Mouse (Mus musculus) hindbrain, embryonic 13.5 days (tissue): Measurements from ENCODE around the gene Gjc3. TPM values are rescaled to one million over a fixed set of nuclear protein-coding genes. Genes with fewer than 3 reads are reported as not detected.
"Not testable (repeated sequence)": the region's sequence is repeated elsewhere in the genome, so short reads cannot be mapped to it uniquely, and the experiment has no call there.

Experiments
- ATAC-seq: fragments of 200-750 bp; cut with Nextera tagmentation; 2 replicates; pipeline ENCODE4 v1.8.0; 2017; ENCODE audit warnings: moderate TSS enrichment; ENCODE audit not compliant: low FRiP score
- H3K27ac ChIP-seq: fragments of 300-500 bp; sonication (generic); 2 replicates; pipeline ENCODE4 v1.5.1; 2015; ENCODE audit warnings: inconsistent platforms, mild to moderate bottlenecking, moderate library complexity
- H3K27me3 ChIP-seq: fragments of 300-500 bp; sonication (generic); 2 replicates; pipeline ENCODE4 v1.6.1; 2015; ENCODE audit warnings: mild to moderate bottlenecking, inconsistent platforms
- H3K36me3 ChIP-seq: fragments of 300-500 bp; sonication (generic); 2 replicates; pipeline ENCODE4 v1.6.1; 2015; ENCODE audit warnings: mild to moderate bottlenecking, inconsistent platforms
- H3K4me1 ChIP-seq: fragments of 300-500 bp; sonication (generic); replicated peaks from 2 replicates; pipeline ENCODE4 v1.6.1; 2015; ENCODE audit warnings: inconsistent platforms
- H3K4me2 ChIP-seq: fragments of 300-500 bp; sonication (generic); 2 replicates; pipeline ENCODE4 v1.6.1; 2015; ENCODE audit warnings: inconsistent platforms, mild to moderate bottlenecking, moderate library complexity
- H3K4me3 ChIP-seq: fragments of 300-500 bp; sonication (generic); 2 replicates; pipeline ENCODE4 v1.5.1; 2015; ENCODE audit warnings: mild to moderate bottlenecking, inconsistent platforms
- H3K9ac ChIP-seq: fragments of 300-500 bp; sonication (generic); 2 replicates; pipeline ENCODE4 v1.6.1; 2015; ENCODE audit warnings: mild to moderate bottlenecking, inconsistent platforms
- H3K9me3 ChIP-seq: fragments of 300-500 bp; sonication (generic); 2 replicates; pipeline ENCODE4 v1.6.1; 2016; ENCODE audit warnings: inconsistent platforms
- WGBS: fragments of 180-500 bp; shearing (Covaris S2); methylation state at CpG from one replicate; pipeline ENCODE4 v1.1.7; 2015; 5-methylcytosine and 5-hydroxymethylcytosine counted together
- polyA plus RNA-seq: library from polyadenylated mRNA; unstranded; fragments of >200 nt; fragmentation: Nextera tagmentation; extraction: Ambion mirVana; gene quantifications from 2 replicates; pipeline ENCODE4 v1.2.1, GENCODE M21; 2015

The Gjc3 gene
- polyA plus RNA-seq, 1 experiment from 2014 or later, result 0.77 TPM

DNA sequence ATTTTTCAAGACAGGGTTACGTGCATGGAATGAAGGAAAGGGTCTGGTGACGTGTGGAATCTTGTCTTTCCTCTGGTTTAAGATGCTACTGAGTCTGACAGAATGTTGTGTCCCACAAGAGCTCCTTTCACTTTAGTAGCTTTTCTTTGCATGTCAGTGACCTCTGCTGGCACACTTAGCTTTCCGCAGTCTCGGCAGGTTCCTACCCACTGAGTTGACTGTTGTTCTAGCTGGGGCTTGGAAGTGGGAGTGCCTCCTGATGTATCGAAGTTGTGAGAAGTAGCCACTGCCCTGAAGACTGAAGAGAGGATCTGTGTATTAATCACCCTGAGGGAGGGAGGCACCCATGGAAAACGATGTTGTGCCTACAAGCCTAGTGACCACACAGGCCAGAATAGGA is 11.7 kb downstream of the Gjc3 start:
- Histone ChIP-seq H3K4me1 (no peaks in the 10 kb centered on the region), H3K9me3 (no peaks in the 10 kb centered on the region), H3K4me3 (no peak overlapping the region), H3K4me2 (no peak overlapping the region), H3K27me3 (no peaks in the 10 kb centered on the region), H3K36me3 (no peaks in the 10 kb centered on the region), H3K27ac (no peak overlapping the region), H3K9ac (no peak overlapping the region)
- no peak for ATAC-seq
- 39% methylated on average over 6 of the region's 6 CpGs for WGBS

- ATAC-seq, result no peak
- no peak overlapping the region for H3K27ac ChIP-seq
- no peaks in the 10 kb centered on the region for H3K9me3 ChIP-seq
- no peak overlapping the region for H3K4me3 ChIP-seq
- H3K27me3 ChIP-seq, result no peaks in the 10 kb centered on the region
- H3K36me3 ChIP-seq, result no peaks in the 10 kb centered on the region
- H3K4me2 ChIP-seq, result no peak overlapping the region
- no peak overlapping the region for H3K9ac ChIP-seq
- no peaks in the 10 kb centered on the region for H3K4me1 ChIP-seq
Observed at GRCm38 (mm10) chr5:137947303-137947702, 15.6 kb downstream of the Gjc3 start.

DNA sequence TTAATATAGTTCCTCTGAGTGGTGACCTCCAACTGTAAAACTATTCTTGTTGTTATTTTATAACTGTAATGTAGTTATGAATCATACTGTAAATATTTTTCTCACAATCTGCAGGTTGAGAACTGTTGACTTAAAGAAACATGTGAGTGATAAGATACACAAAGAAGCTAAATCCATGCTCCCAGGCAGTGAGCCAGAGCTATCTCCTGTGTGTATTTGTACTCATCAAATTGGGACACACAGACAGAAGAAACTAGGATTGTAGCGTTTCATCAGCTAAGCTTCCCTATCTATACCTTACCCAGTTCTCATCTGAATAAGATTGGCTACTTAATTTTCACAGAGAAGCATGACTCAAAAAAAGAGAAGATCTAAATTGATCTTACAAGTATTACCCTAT is 19.8 kb downstream of the Gjc3 start:
- Histone ChIP-seq H3K27me3 (no peaks in the 10 kb centered on the region), H3K4me3 (no peak overlapping the region), H3K27ac (no peak overlapping the region), H3K4me2 (no peak overlapping the region), H3K9ac (no peak overlapping the region), H3K36me3 (no peaks in the 10 kb centered on the region), H3K9me3 (no peaks in the 10 kb centered on the region), H3K4me1 (no peaks in the 10 kb centered on the region)
- 95% methylated on average over 1 of the region's 1 CpGs for WGBS
- ATAC-seq, result no peak

GRCm38 (mm10) chr5:137940948-137941347 is 21.9 kb downstream of the Gjc3 start:
- H3K9me3 ChIP-seq, result no peaks in the 10 kb centered on the region
- ATAC-seq, result no peak
- no peaks in the 10 kb centered on the region for H3K4me1 ChIP-seq
- H3K36me3 ChIP-seq, result no peaks in the 10 kb centered on the region
- no peak overlapping the region for H3K27ac ChIP-seq
- no peak overlapping the region for H3K9ac ChIP-seq
- H3K27me3 ChIP-seq, result no peaks in the 10 kb centered on the region
- no peak overlapping the region for H3K4me3 ChIP-seq
- no peak overlapping the region for H3K4me2 ChIP-seq
- WGBS, result 80% methylated on average over 4 of the region's 4 CpGs

- whole genome bisulfite sequencing, result 71% methylated on average over 4 of the region's 4 CpGs
- Histone ChIP-seq H3K9ac (no peak overlapping the region), H3K27ac (no peak overlapping the region), H3K27me3 (no peaks in the 10 kb centered on the region), H3K9me3 (no peaks in the 10 kb centered on the region), H3K4me2 (no peak overlapping the region), H3K36me3 (no peaks in the 10 kb centered on the region), H3K4me1 (no peaks in the 10 kb centered on the region), H3K4me3 (no peak overlapping the region)
- no peak for ATAC-seq
Observed at GRCm38 (mm10) chr5:137937238-137937637, 25.7 kb downstream of the Gjc3 start.

GRCm38 (mm10) chr5:137936486-137936885 is 26.4 kb downstream of the Gjc3 start:
- no peak for ATAC-seq
- no peaks in the 10 kb centered on the region for H3K4me1 ChIP-seq
- no peaks in the 10 kb centered on the region for H3K27me3 ChIP-seq
- H3K27ac ChIP-seq, result no peak overlapping the region
- no peak overlapping the region for H3K9ac ChIP-seq
- no peaks in the 10 kb centered on the region for H3K9me3 ChIP-seq
- WGBS, result 94% methylated on average over 2 of the region's 2 CpGs
- no peaks in the 10 kb centered on the region for H3K36me3 ChIP-seq
- no peak overlapping the region for H3K4me2 ChIP-seq
- H3K4me3 ChIP-seq, result no peak overlapping the region

- not testable (repeated sequence) for H3K36me3 ChIP-seq, ATAC-seq, H3K4me1 ChIP-seq, H3K4me2 ChIP-seq, H3K9me3 ChIP-seq, H3K27ac ChIP-seq, H3K4me3 ChIP-seq, H3K9ac ChIP-seq, H3K27me3 ChIP-seq
- WGBS, result 72% methylated on average over 2 of the region's 2 CpGs
Observed at GRCm38 (mm10) chr5:137933934-137934333, 29.0 kb downstream of the Gjc3 start.

- Histone ChIP-seq H3K9ac (no peak overlapping the region), H3K36me3 (no peaks in the 10 kb centered on the region), H3K4me1 (no peaks in the 10 kb centered on the region), H3K27ac (no peak overlapping the region), H3K4me3 (no peak overlapping the region), H3K4me2 (no peak overlapping the region), H3K9me3 (no peaks in the 10 kb centered on the region), H3K27me3 (no peaks in the 10 kb centered on the region)
- WGBS, result 81% methylated on average over 11 of the region's 11 CpGs
- ATAC-seq, result no peak
Observed at GRCm38 (mm10) chr5:137928439-137928838, 34.5 kb downstream of the Gjc3 start.

DNA sequence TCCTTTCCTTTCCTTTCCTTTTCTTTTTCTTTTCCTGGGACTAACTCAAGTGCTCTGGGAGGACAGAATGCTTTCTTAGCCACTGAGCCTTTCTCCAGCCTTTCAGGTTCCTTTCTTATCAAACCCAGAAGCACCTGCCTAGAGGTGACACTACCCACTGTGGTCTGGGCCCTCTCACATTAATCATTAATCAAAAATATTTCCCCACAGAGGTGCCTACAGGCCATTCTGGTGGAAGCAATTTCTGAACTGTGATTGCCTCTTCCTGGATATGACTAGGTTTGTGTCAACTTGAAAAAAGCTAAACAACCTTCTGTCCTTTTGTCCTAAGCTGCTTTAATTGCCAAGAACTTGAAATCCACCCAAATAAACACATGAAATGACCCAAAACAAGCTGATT is 40.7 kb downstream of the Gjc3 start:
- H3K36me3 ChIP-seq, result no peaks in the 10 kb centered on the region
- H3K4me1 ChIP-seq, result no peaks in the 10 kb centered on the region
- H3K4me2 ChIP-seq, result no peak overlapping the region
- H3K9ac ChIP-seq, result no peak overlapping the region
- H3K4me3 ChIP-seq, result no peak overlapping the region
- H3K9me3 ChIP-seq, result no peaks in the 10 kb centered on the region
- no peak overlapping the region for H3K27ac ChIP-seq
- ATAC-seq, result no peak
- H3K27me3 ChIP-seq, result no peaks in the 10 kb centered on the region

DNA sequence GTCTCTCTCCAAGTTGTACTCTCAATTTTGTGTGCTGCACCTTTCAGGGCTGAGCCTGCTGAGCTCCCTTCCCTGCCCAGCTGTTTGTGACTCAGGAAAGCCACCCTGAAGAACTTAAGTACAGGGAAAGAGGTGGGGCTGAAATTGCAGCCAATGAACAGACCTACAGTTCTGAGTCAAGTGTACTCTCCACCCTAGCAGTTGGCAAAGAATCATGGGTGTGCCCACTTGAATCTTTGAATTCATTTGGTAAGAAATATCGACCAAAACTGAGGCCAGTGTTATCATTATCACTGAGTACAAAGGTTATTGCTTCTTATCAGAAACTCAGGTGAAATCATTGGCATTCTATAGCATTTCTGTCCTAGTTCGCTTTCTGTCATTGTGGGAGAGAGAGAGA is 41.4 kb downstream of the Gjc3 start, which contains the start of gene Cyp3a13:
Gene Cyp3a13 (minus strand): TSS at position 88 of the 400 bp plus-strand sequence.
- WGBS, result 63% methylated on average over 2 of the region's 2 CpGs
- Histone ChIP-seq H3K36me3 (no peaks in the 10 kb centered on the region), H3K4me1 (no peaks in the 10 kb centered on the region), H3K4me2 (no peak within 1 kb of the TSS), H3K9ac (no peak within 1 kb of the TSS), H3K27ac (no peak within 1 kb of the TSS), H3K9me3 (no peaks in the 10 kb centered on the region), H3K27me3 (no peaks in the 10 kb centered on the region), H3K4me3 (no peak within 1 kb of the TSS)
- no peak for ATAC-seq

DNA sequence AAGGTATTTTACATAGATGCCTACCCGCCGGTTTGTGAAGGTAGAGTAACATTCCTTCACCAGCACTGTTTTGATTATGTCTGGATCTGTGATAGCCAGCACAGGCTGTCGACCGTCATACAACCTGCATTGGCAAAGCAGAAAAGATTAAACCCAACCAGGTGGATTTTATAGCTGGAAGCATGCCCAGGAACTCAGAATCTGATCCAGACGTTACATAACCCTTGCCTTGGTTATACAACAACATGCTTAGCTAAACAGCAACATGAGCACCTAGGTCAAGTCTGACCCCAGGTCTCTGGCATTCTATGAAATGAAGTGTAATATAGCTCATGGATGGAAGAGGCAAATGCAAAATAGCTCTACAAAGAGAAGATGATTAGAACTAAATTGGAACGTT is 47.3 kb downstream of the Gjc3 start:
- no peak overlapping the region for H3K27ac ChIP-seq
- H3K36me3 ChIP-seq, result no peaks in the 10 kb centered on the region
- no peak overlapping the region for H3K4me3 ChIP-seq
- ATAC-seq, result no peak
- H3K4me2 ChIP-seq, result no peak overlapping the region
- 84% methylated on average over 6 of the region's 6 CpGs for WGBS
- H3K27me3 ChIP-seq, result no peaks in the 10 kb centered on the region
- no peak overlapping the region for H3K9ac ChIP-seq
- H3K4me1 ChIP-seq, result no peaks in the 10 kb centered on the region
- no peaks in the 10 kb centered on the region for H3K9me3 ChIP-seq

GRCm38 (mm10) chr5:137914508-137914907 is 48.4 kb downstream of the Gjc3 start:
- no peaks in the 10 kb centered on the region for H3K27me3 ChIP-seq
- H3K9me3 ChIP-seq, result no peaks in the 10 kb centered on the region
- no peak overlapping the region for H3K9ac ChIP-seq
- H3K4me3 ChIP-seq, result no peak overlapping the region
- H3K4me1 ChIP-seq, result no peaks in the 10 kb centered on the region
- no peaks in the 10 kb centered on the region for H3K36me3 ChIP-seq
- ATAC-seq, result no peak
- no peak overlapping the region for H3K4me2 ChIP-seq
- no peak overlapping the region for H3K27ac ChIP-seq

DNA sequence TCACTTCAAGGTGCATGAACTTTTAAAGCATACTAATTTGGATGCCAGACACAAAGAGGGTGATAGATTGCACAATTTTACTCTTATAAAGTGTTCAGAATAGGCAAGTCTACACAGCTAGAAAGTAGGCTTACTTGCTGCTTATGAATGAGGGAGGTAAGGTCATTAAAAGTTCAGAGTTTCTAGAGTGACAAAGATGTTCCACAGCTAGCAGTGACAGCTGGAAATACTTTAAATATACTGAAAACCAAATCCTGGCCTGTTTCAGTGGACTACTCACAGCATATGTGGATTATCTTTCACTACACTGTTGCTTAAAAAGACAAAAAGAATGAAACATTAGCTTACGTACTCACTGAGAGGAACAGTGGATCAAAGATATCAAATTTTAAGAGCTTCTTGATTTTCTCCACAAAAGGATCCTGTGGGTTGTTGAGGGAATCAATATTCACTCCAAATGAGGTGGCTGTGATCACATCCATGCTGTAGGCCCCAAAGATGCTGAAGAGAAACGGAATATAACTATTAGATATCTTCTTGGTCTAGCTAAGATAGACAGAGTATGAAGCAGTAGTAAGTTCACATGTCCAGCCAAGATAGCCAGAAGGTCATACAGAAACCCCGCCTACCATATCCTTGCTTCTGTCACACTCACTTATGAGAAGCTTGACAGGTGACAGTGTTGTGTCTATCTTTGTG is 53.2 kb downstream of the Gjc3 start:
- ATAC-seq, result no peak
- H3K27me3 ChIP-seq, result no peaks in the 10 kb centered on the region
- no peak overlapping the region for H3K27ac ChIP-seq
- H3K4me3 ChIP-seq, result no peak overlapping the region
- WGBS, result 93% methylated on average over 3 of the region's 3 CpGs
- no peak overlapping the region for H3K4me2 ChIP-seq
- no peaks in the 10 kb centered on the region for H3K36me3 ChIP-seq
- no peaks in the 10 kb centered on the region for H3K9me3 ChIP-seq
- no peaks in the 10 kb centered on the region for H3K4me1 ChIP-seq
- no peak overlapping the region for H3K9ac ChIP-seq
